Mouse (Mus musculus): ENCODE results near the gene Samd8. TPM values are rescaled to one million over a fixed set of nuclear protein-coding genes. Genes with fewer than 3 reads are reported as not detected.
A peak's percentile ranks its signal among the peaks of the same experiment; 100 is the strongest.

The Samd8 gene
- polyA plus RNA-seq (2014; fragmentation: Nextera tagmentation; extraction: Ambion mirVana) = 22.7 and 27.8 TPM in 2 replicates

- peak within 1 kb of the TSS; percentile 80 for H3K4me3 ChIP-seq (replicated peaks; ENCODE audit: low read length)
- peaks cover 19% of the 10 kb centered on the region for H3K4me1 ChIP-seq (replicated peaks; ENCODE audit: control insufficient read depth, insufficient read depth, low read length)
- H3K27ac ChIP-seq = peak within 1 kb of the TSS; percentile 86
- ATAC-seq (ENCODE audit: low FRiP score) = peak; percentile 89
- H3K27me3 ChIP-seq (ENCODE audit: control insufficient read depth, insufficient read depth, low read length) = no peaks in the 10 kb centered on the region
- DNase-seq (ENCODE audit: low spot score) = peak; percentile 92
- H3K9ac ChIP-seq = peak within 1 kb of the TSS; percentile 85
- H3K9me3 ChIP-seq (ENCODE audit: control insufficient read depth, low read length) = no peaks in the 10 kb centered on the region
- H3K4me2 ChIP-seq (replicated peaks) = peak within 1 kb of the TSS; percentile 66
- no peaks in the 10 kb centered on the region for H3K36me3 ChIP-seq (replicated peaks; ENCODE audit: control insufficient read depth, insufficient read depth)
- WGBS = 6% methylated on average over 52 of the region's 52 CpGs
These were observed at the start of gene Samd8 for GRCm38 (mm10) chr14:21750008-21750880. Gene Samd8 (plus strand): TSS chr14:21750531.

DNA sequence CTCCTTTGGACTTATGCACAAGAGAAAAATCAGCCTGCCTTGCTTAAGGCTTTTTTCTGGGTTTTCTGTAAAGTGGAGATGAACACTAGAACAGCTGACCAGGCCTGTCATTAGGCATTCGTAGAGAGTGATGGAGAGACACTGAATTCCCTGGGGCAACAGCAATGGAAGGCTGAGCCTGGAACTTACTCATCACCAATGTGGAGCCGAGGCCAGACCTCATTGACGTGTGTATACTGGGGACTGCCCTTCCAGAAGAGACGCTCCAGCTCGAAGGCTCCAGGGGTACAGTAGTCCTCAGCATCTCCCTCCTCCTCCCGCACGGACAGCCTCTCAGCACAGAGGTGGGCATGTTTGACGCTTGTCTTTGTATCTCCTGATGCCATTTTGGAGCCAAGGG, 47.6 kb upstream of the Samd8 start:
- DNase-seq (ENCODE audit: low spot score) (no peak), ATAC-seq (ENCODE audit: low FRiP score) (no peak)
- WGBS = 86% methylated on average over 8 of the region's 8 CpGs
- H3K27ac ChIP-seq = no peak overlapping the region
- H3K27me3 ChIP-seq (ENCODE audit: control insufficient read depth, insufficient read depth, low read length) = no peaks in the 10 kb centered on the region
- H3K36me3 ChIP-seq (replicated peaks; ENCODE audit: control insufficient read depth, insufficient read depth) = no peaks in the 10 kb centered on the region
- H3K9ac ChIP-seq = no peak overlapping the region
- H3K9me3 ChIP-seq (ENCODE audit: control insufficient read depth, low read length) = no peaks in the 10 kb centered on the region
- no peak overlapping the region for H3K4me2 ChIP-seq (replicated peaks)
- H3K4me3 ChIP-seq (replicated peaks; ENCODE audit: low read length) = no peak overlapping the region
- H3K4me1 ChIP-seq (replicated peaks; ENCODE audit: control insufficient read depth, insufficient read depth, low read length) = no peaks in the 10 kb centered on the region

DNA sequence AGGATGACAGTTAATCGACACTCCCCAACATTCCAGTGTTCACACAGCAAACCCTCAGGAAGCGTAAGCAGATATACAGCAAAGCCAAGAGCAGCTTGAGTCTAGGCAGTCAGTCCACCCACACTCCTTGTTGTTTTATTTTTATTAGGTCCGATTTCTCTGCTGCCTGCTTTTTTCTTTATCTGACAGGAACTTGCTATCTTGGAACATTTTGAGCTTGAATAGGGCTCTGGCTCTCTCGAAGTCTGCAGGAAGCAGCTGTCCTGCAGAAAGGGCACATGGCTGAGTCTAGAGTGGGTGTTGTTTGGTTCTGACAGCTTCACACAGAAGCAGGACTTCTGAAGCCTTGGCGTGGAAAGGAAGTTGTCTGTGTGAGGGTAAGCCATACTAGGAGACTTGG, 47.1 kb upstream of the Samd8 start:
- 87% methylated on average over 5 of the region's 5 CpGs for WGBS
- H3K4me2 ChIP-seq (replicated peaks) = no peak overlapping the region
- no peaks in the 10 kb centered on the region for H3K27me3 ChIP-seq (ENCODE audit: control insufficient read depth, insufficient read depth, low read length)
- no peak overlapping the region for H3K9ac ChIP-seq
- no peaks in the 10 kb centered on the region for H3K36me3 ChIP-seq (replicated peaks; ENCODE audit: control insufficient read depth, insufficient read depth)
- no peak for ATAC-seq (ENCODE audit: low FRiP score)
- no peak overlapping the region for H3K4me3 ChIP-seq (replicated peaks; ENCODE audit: low read length)
- no peaks in the 10 kb centered on the region for H3K9me3 ChIP-seq (ENCODE audit: control insufficient read depth, low read length)
- no peak for DNase-seq (ENCODE audit: low spot score)
- no peak overlapping the region for H3K27ac ChIP-seq
- no peaks in the 10 kb centered on the region for H3K4me1 ChIP-seq (replicated peaks; ENCODE audit: control insufficient read depth, insufficient read depth, low read length)

DNA sequence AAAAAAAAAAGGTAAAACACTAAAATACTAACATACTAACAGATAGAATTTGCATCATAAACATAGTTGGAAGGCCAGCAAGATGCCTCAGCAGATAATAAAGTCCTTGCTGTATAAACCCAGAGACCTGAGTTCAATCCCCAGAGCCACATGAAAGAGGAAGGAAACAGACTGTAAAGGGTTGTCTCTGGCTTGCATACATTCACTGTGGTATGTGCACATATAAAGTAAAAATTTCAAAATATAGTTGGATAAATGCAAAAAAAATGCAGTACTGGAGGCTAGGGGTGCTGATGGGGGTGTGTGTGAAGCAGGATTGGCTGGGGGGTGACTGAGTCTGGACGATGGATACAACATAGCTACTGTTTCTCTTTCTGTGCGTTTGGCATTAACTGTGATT, 44.9 kb upstream of the Samd8 start:
- no peak for DNase-seq (ENCODE audit: low spot score)
- Histone ChIP-seq H3K4me1 (replicated peaks; ENCODE audit: control insufficient read depth, insufficient read depth, low read length) (no peaks in the 10 kb centered on the region), H3K9ac (no peak overlapping the region), H3K27ac (no peak overlapping the region), H3K9me3 (ENCODE audit: control insufficient read depth, low read length) (no peaks in the 10 kb centered on the region), H3K4me2 (replicated peaks) (no peak overlapping the region), H3K27me3 (ENCODE audit: control insufficient read depth, insufficient read depth, low read length) (no peaks in the 10 kb centered on the region), H3K4me3 (replicated peaks; ENCODE audit: low read length) (no peak overlapping the region), H3K36me3 (replicated peaks; ENCODE audit: control insufficient read depth, insufficient read depth) (no peaks in the 10 kb centered on the region)
- 90% methylated on average over 2 of the region's 2 CpGs for WGBS
- ATAC-seq (ENCODE audit: low FRiP score) = no peak

- peak; percentile 55; the same call in 1 of the 2 replicates for ATAC-seq (ENCODE audit: low FRiP score)
- DNase-seq (ENCODE audit: low spot score) = peak; percentile 33
- H3K4me2 ChIP-seq (replicated peaks) = no peak overlapping the region
- no peaks in the 10 kb centered on the region for H3K9me3 ChIP-seq (ENCODE audit: control insufficient read depth, low read length)
- no peak overlapping the region for H3K9ac ChIP-seq
- H3K4me1 ChIP-seq (replicated peaks; ENCODE audit: control insufficient read depth, insufficient read depth, low read length) = no peaks in the 10 kb centered on the region
- no peaks in the 10 kb centered on the region for H3K36me3 ChIP-seq (replicated peaks; ENCODE audit: control insufficient read depth, insufficient read depth)
- H3K27ac ChIP-seq = peak overlapping the region; percentile 30; the same call in 1 of the 2 replicates
- 56% methylated on average over 12 of the region's 12 CpGs for WGBS
- no peaks in the 10 kb centered on the region for H3K27me3 ChIP-seq (ENCODE audit: control insufficient read depth, insufficient read depth, low read length)
- no peak overlapping the region for H3K4me3 ChIP-seq (replicated peaks; ENCODE audit: low read length)
These were observed 43.4 kb upstream of the Samd8 start for GRCm38 (mm10) chr14:21706759-21707571.

GRCm38 (mm10) chr14:21709545-21709944, 40.8 kb upstream of the Samd8 start:
- no peaks in the 10 kb centered on the region for H3K9me3 ChIP-seq (ENCODE audit: control insufficient read depth, low read length)
- no peaks in the 10 kb centered on the region for H3K36me3 ChIP-seq (replicated peaks; ENCODE audit: control insufficient read depth, insufficient read depth)
- no peaks in the 10 kb centered on the region for H3K27me3 ChIP-seq (ENCODE audit: control insufficient read depth, insufficient read depth, low read length)
- no peak overlapping the region for H3K27ac ChIP-seq
- no peak overlapping the region for H3K9ac ChIP-seq
- H3K4me1 ChIP-seq (replicated peaks; ENCODE audit: control insufficient read depth, insufficient read depth, low read length) = no peaks in the 10 kb centered on the region
- 73% methylated on average over 2 of the region's 2 CpGs for WGBS
- H3K4me2 ChIP-seq (replicated peaks) = no peak overlapping the region
- DNase-seq (ENCODE audit: low spot score) (no peak), ATAC-seq (ENCODE audit: low FRiP score) (no peak)
- no peak overlapping the region for H3K4me3 ChIP-seq (replicated peaks; ENCODE audit: low read length)

GRCm38 (mm10) chr14:21711231-21711630, 39.1 kb upstream of the Samd8 start:
- no peaks in the 10 kb centered on the region for H3K27me3 ChIP-seq (ENCODE audit: control insufficient read depth, insufficient read depth, low read length)
- H3K4me1 ChIP-seq (replicated peaks; ENCODE audit: control insufficient read depth, insufficient read depth, low read length) = no peaks in the 10 kb centered on the region
- no peak overlapping the region for H3K4me2 ChIP-seq (replicated peaks)
- H3K9me3 ChIP-seq (ENCODE audit: control insufficient read depth, low read length) = no peaks in the 10 kb centered on the region
- ATAC-seq (ENCODE audit: low FRiP score) = no peak
- no peak overlapping the region for H3K4me3 ChIP-seq (replicated peaks; ENCODE audit: low read length)
- 89% methylated on average over 2 of the region's 2 CpGs for WGBS
- no peak for DNase-seq (ENCODE audit: low spot score)
- no peaks in the 10 kb centered on the region for H3K36me3 ChIP-seq (replicated peaks; ENCODE audit: control insufficient read depth, insufficient read depth)
- H3K27ac ChIP-seq = no peak overlapping the region
- no peak overlapping the region for H3K9ac ChIP-seq

DNA sequence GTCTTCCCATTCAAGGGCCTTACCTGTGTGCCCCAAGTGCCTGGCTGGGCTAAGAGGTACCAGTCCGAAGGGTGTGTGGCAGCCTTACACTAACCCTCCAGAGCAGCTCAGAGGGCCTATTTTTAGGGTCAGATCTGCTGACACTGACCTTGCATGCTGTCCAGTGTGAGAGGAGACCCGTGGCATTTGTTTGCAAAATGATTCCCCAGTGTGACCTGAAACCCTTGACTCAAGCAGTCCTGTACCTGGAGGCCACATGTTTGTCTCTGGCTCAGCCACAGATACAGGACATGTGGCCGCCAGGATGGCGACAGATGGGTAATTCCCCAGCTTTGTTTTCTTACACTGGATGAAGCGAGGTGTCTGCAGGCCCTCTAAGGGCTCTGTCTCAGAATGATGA, 35.8 kb upstream of the Samd8 start, which contains the start of gene Dupd1:
TSS of gene Dupd1 (minus strand) at position 91 of the 400 bp plus-strand sequence.
- H3K4me2 ChIP-seq (replicated peaks) = no peak within 1 kb of the TSS
- H3K4me3 ChIP-seq (replicated peaks; ENCODE audit: low read length) = no peak within 1 kb of the TSS
- ATAC-seq (ENCODE audit: low FRiP score) = no peak
- H3K9ac ChIP-seq = no peak within 1 kb of the TSS
- no peaks in the 10 kb centered on the region for H3K27me3 ChIP-seq (ENCODE audit: control insufficient read depth, insufficient read depth, low read length)
- no peaks in the 10 kb centered on the region for H3K4me1 ChIP-seq (replicated peaks; ENCODE audit: control insufficient read depth, insufficient read depth, low read length)
- H3K9me3 ChIP-seq (ENCODE audit: control insufficient read depth, low read length) = no peaks in the 10 kb centered on the region
- DNase-seq (ENCODE audit: low spot score) = no peak
- H3K36me3 ChIP-seq (replicated peaks; ENCODE audit: control insufficient read depth, insufficient read depth) = no peaks in the 10 kb centered on the region
- no peak within 1 kb of the TSS for H3K27ac ChIP-seq
- 77% methylated on average over 5 of the region's 5 CpGs for WGBS

GRCm38 (mm10) chr14:21719646-21720383, 30.5 kb upstream of the Samd8 start:
- Histone ChIP-seq H3K4me3 (replicated peaks; ENCODE audit: low read length) (no peak overlapping the region), H3K9ac (no peak overlapping the region), H3K36me3 (replicated peaks; ENCODE audit: control insufficient read depth, insufficient read depth) (no peaks in the 10 kb centered on the region), H3K4me1 (replicated peaks; ENCODE audit: control insufficient read depth, insufficient read depth, low read length) (0 out of 2 replicates have a peak, but pooled peaks cover 4% of the 10 kb centered on the region), H3K27ac (no peak overlapping the region), H3K27me3 (ENCODE audit: control insufficient read depth, insufficient read depth, low read length) (no peaks in the 10 kb centered on the region), H3K4me2 (replicated peaks) (no peak overlapping the region), H3K9me3 (ENCODE audit: control insufficient read depth, low read length) (no peaks in the 10 kb centered on the region)
- ATAC-seq (ENCODE audit: low FRiP score) (no peak), DNase-seq (ENCODE audit: low spot score) (no peak)
- WGBS = 53% methylated on average over 17 of the region's 17 CpGs
